Mouse (Mus musculus): ENCODE results near the gene Clca3a1. TPM values are rescaled to one million over a fixed set of nuclear protein-coding genes. Genes with fewer than 3 reads are reported as not detected.
A peak's percentile ranks its signal among the peaks of the same experiment; 100 is the strongest.
"Not testable (repeated sequence)": the region's sequence is repeated elsewhere in the genome, so short reads cannot be mapped to it uniquely, and the experiment has no call there.

The Clca3a1 gene
- total RNA-seq, 2 experiments from 2014 or later = 0.15 TPM; not detected in 1

DNA sequence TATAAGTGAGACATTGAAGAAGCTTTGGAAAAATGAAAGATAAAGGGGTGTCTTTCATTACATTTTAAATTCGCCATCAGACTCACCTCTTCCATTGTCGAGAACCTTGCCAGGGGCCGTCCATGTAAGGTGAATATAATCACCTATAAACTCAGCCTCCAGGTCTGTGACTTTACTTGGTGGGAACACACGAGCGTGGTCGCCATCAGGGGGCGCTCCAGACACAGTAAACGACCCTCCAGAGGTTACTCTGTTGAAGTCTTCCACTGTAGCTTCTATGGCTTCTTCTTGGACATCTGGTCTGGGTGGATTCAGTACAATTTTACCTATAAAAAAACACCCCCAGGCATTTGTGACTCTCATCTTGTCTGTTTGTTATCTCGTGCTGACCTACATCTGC lies 23.9 kb downstream of the Clca3a1 start:
- Histone ChIP-seq H3K27ac (no peak overlapping the region), H3K4me3 (no peak overlapping the region)
- no peak for DNase-seq
- intact Hi-C loops (cut with DNase I) = loop anchor here (10.0 kb wide), 1 partner anchor 288 kb away; no protein-coding TSS in a partner anchor
- TF ChIP-seq CTCF (IDR thresholded peaks at IDR 0.05) = peak; percentile 53

DNA sequence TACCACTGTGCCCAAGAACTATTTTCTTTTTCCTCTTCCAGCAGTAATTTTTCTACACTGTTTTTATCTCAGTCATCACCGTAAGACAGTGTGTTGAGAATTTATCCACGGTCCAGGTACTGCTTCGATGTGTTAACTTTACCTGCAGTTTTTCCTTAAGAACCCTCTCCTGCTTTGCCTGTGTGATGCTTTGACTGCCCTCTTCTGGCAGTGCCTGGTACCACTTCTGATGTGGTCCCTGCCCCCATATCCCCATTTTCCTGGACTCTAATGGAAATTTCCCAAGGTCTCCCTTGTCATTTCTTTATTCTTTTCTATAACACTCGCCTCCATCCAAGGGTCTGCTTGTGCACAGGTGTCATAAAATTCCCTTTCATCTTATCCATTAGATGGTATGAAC lies 37.3 kb downstream of the Clca3a1 start:
- peak; percentile 82 for TF ChIP-seq CTCF (IDR thresholded peaks at IDR 0.05)
- DNase-seq = peak; percentile 61
- Histone ChIP-seq H3K27ac (no peak overlapping the region), H3K4me3 (no peak overlapping the region)
- intact Hi-C loops (cut with DNase I) = loop anchor here (2.0 kb wide), 1 partner anchor 271 kb away; no protein-coding TSS in a partner anchor

DNA sequence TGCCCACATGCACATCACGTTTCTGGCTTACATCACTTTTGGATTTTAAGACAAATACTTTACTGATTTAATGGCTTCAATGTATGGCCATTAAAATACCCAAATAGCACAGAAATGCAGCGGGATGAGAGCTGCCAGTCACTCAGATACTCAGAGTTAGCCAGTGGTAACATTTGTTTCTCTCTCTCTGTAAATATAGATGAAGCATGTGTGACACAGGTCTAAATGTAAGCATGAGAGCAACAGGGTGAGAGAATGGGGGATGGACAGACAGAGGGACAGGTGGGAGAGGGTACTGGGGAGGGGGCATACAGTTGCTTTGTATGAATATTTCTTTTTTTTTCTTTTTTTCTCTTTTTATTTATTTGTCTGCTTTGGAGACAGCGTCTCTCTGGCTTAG lies 38.2 kb downstream of the Clca3a1 start:
- intact Hi-C loops (cut with DNase I) = loop anchor here (2.0 kb wide), 1 partner anchor 270 kb away; no protein-coding TSS in a partner anchor
- not testable (repeated sequence) for H3K4me3 ChIP-seq, DNase-seq, H3K27ac ChIP-seq

DNA sequence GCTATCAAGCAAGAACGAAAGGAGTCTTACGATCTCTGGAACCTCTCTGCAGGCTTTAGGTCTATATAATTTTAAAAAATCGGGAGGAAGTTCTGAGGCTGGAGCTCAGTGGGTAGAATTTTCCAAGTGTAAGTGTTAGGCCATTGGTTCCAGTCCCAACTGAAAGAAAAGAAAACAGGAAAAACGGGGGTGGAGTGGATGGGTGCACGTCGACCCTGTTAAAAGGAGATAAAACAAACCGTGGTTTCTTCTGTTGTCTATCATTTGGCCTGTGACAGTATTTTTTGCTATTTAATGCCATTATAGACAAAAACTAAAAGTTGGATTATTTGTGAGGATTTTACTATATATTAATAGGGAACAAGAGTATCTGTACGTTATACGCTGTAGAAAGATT lies 38.9 kb downstream of the Clca3a1 start:
- intact Hi-C loops (cut with DNase I) = loop anchor here (2.0 kb wide), 1 partner anchor 269 kb away; no protein-coding TSS in a partner anchor
- TF ChIP-seq CTCF (IDR thresholded peaks at IDR 0.05) = no peak
- no peak for DNase-seq
- 0 out of 2 replicates have a peak overlapping the region, but pooled peaks have one; percentile 96 for H3K27ac ChIP-seq
- H3K4me3 ChIP-seq = no peak overlapping the region

DNA sequence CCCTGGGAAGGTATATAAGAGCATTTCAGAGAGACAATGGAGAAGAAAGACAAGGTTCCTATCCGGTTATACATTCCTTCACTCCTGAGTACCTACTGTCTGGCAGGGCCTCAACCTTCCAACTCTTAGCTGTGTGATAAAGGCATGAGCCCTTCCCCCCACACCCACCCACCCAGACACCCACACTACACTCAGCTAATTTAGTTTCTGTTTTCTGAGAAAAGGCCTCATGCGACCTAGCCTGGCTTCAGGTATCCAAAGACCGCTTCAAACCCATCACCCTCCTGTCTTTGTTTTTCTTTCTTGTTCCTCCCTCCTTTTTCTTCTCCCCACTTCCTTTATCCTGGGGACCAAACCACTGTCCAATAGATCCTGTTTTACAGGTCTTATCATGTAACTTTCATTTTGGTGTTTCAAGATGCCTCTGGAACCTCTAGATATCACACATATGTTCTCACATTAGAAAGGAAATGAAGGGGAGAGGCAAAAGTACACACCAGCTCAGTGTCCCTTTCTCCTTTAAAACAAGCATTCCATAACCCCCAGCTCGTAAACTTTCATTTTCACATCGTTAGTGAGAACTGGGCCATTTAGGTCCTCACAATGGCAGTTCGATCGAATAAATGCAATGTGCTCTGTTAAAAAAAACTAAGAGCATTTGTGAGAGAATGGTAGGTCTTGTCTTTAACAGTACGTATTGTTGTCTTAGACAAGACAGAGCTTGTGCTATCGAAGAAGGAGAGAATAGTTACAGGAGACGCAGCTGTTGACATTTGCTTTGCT lies 39.5 kb downstream of the Clca3a1 start:
- H3K27ac ChIP-seq = peak overlapping the region; percentile 96
- intact Hi-C loops (cut with DNase I) = no loop called here

DNA sequence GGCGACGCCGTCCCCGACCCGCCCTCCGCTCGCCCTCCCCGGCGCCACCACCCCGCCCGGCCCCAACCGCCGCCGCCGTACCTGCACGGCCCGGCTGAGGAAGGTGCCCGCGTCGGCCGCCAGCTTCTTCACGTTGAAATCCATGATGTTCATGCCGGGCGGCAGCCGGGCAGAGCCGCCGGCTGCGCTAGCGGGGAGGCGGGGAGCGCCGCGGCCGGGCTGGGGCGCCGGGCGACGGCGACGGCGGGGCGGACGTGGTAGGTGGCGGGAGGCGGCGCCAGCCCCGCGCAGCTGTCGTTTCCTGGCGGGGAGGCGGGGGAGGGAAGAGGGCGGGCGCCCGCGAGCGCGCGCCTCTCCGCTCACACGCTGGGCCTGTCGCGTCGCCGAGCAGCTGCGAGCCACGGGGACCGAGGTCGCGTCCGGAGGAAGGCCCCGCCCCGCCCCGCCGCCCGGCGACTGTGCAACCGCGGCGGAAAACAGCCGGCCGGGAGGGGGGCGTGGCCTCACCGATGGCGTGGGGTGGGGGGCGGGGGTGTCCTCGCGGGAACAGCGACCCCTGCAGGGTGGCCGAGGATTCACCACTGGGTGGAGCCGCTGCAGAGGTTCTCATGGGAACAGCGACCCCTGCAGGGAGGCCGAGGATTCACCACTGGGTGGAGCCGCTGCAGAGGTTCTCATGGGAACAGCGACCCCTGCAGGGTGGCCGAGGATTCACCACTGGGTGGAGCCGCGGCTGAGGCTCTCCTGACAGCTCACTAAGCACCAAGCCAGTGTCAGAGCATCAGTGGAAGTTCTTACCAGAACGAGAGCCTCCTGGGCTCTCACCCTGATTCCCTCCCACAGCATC lies 40.7 kb downstream of the Clca3a1 start, which contains the start of gene Sh3glb1:
Gene Sh3glb1, minus strand, starts transcription at position 435 of the 847 bp plus-strand sequence.
- peak; percentile 99 for DNase-seq
- Histone ChIP-seq H3K4me3 (peak within 1 kb of the TSS; percentile 76), H3K27ac (peak within 1 kb of the TSS; percentile 96)
- intact Hi-C loops (cut with DNase I) = loop anchor here (1.0 to 10.0 kb wide), 2 partner anchors 28 to 515 kb away; partner anchors contain the start of gene Lmo4
- TF ChIP-seq CTCF (IDR thresholded peaks at IDR 0.05) = no peak

More for the DNA sequence above, 39.5 kb downstream of the Clca3a1 start:
- no peak for TF ChIP-seq CTCF (IDR thresholded peaks at IDR 0.05)
- DNase-seq = no peak
- H3K4me3 ChIP-seq = peak overlapping the region; percentile 76

DNA sequence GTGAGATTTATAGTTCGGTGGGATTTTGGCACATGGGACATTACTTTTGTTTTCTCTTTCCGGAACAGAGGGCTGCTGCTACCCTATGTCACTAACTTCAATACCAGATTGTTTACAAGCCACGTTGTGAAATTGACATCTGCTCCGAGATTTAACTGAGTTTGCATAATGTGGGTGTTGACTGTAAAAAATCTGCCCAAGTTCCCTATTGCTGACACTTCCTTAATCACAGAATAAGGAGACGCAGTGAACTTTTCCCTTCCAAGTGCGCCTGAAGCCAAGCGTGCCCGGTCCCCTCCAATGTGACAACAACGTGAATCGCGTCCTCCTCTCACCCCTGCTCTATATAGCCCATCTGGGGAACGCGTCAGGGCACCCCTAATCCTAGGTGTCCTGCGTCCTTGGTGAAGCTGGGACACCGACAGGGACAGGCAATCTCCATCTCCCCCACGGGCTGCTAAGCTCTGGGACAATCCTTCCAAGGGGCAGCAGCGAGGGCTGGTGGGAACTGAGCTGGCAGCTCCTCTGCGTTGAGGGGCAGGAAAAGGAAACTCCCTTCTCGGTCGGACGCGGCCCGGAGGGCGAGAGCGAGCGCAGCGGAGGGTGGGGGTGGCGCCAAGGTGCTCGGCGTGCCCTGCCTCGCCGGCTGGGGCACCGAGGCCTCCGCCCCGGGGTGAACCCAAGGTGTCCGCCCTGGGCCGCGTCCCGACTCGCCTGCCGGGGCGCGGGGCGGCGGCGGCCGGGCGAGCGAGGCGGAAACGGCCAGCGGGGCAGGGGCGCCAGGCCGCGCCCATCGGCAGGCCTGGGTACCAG lies 41.5 kb downstream of the Clca3a1 start:
- Histone ChIP-seq H3K27ac (peak overlapping the region; percentile 96), H3K4me3 (peak overlapping the region; percentile 76)
- no peak for TF ChIP-seq CTCF (IDR thresholded peaks at IDR 0.05)
- peak; percentile 82 for DNase-seq
- intact Hi-C loops (cut with DNase I) = loop anchor here (10.0 kb wide), 1 partner anchor 514 kb away; the partner anchor contains the start of gene Lmo4

DNA sequence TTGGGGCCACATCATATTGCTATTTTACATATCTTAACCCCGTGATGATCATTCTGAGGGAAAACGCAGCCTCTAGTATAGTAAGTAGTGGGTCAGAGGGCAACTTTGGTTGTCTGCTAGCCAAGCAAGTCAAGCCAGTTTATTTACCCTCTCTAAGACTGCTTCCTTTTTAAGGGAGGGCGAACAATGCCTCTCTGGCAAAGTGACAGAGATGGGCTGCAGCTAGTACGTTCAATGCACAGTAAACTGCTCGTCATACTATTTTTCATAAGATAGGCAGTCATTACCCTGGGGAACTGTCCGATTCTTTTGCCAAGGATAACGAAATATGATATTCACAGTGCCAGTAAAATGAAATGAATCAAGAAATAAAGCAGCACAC lies 42.1 kb downstream of the Clca3a1 start:
- H3K27ac ChIP-seq = peak overlapping the region; percentile 96
- TF ChIP-seq CTCF (IDR thresholded peaks at IDR 0.05) = no peak
- H3K4me3 ChIP-seq = peak overlapping the region; percentile 76
- intact Hi-C loops (cut with DNase I) = loop anchor here (10.0 kb wide), 1 partner anchor 514 kb away; the partner anchor contains the start of gene Lmo4
- peak; percentile 47 for DNase-seq

DNA sequence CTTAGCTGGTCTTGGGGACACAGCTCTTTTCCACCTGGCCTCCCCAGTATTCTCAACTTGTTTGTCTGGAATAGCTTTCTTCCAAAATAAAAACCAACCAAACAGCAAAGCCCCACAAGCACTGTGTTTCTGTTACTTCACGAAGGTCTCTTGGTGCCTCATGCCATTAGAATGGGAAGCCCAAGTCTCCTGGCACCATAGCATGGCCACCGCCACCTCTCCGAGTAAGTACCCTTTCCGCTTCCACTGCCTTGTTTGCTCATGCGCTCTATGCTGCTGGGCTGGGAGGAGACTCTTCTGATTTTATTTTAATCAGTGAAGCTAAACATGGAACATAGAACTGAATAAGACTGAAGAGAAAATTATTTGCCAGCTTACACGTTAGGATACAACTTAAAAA lies 42.9 kb downstream of the Clca3a1 start:
- peak; percentile 43 for DNase-seq
- TF ChIP-seq CTCF (IDR thresholded peaks at IDR 0.05) = no peak
- H3K4me3 ChIP-seq = peak overlapping the region; percentile 76
- peak overlapping the region; percentile 96 for H3K27ac ChIP-seq
- intact Hi-C loops (cut with DNase I) = loop anchor here (10.0 kb wide), 1 partner anchor 513 kb away; the partner anchor contains the start of gene Lmo4

DNA sequence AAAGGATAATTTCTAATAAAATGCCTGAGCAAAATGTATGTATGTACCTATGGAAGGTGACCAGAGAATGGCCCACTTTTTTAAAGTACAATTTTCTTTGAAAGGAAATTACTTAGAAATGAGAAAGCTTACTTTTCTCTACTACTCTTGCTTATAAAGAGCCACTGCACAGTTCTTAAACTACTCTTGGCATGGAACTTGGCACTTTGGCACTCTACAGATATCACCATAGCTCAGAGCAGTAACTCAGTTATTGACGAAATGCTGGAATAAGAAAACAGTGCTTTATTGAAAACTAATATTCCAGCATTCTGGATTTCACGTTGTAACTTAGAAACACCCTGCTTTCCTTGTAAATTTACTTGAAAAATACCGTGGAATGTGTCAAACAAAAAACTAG lies 43.7 kb downstream of the Clca3a1 start:
- Histone ChIP-seq H3K27ac (peak overlapping the region; percentile 96), H3K4me3 (peak overlapping the region; percentile 76)
- DNase-seq = no peak
- intact Hi-C loops (cut with DNase I) = loop anchor here (10.0 kb wide), 1 partner anchor 512 kb away; the partner anchor contains the start of gene Lmo4
- TF ChIP-seq CTCF (IDR thresholded peaks at IDR 0.05) = no peak

DNA sequence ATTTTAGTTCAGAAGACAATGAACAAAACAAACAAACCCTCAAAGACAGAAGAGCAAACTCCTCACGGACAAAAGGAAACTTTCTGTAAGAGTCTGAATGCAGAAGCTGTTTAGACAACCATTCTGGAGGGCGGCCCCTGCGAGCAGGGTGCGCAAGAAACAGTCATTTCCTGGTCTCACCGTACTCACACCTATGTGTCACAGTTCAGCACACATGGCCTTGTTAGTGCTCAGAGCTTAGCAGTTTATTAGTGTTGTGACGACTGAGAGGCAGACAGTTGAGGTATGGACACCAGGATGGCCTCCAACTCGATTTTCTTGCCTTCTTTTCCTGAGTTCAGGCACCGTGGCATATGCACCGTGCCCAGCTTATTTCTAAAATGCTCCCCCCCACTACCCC lies 44.9 kb downstream of the Clca3a1 start:
- Histone ChIP-seq H3K27ac (peak overlapping the region; percentile 96), H3K4me3 (peak overlapping the region; percentile 40)
- no peak for TF ChIP-seq CTCF (IDR thresholded peaks at IDR 0.05)
- intact Hi-C loops (cut with DNase I) = loop anchor here (10.0 kb wide), 1 partner anchor 511 kb away; the partner anchor contains the start of gene Lmo4
- DNase-seq = no peak

All from gastrocnemius, adult 2 months (tissue).